Mouse (Mus musculus) heart, adult 2 months (tissue): ENCODE data around the gene Ets1. TPM values are rescaled to one million over a fixed set of nuclear protein-coding genes. Genes with fewer than 3 reads are reported as not detected.
A peak's percentile ranks its signal among the peaks of the same experiment; 100 is the strongest.

Source experiments
- DNase-seq, 2 experiments: peaks; one replicate each; pipeline ENCODE4 v3.0.0; 2021
- H3K27ac ChIP-seq: fragments of 200-600 bp; 2 replicates; pipeline ENCODE4 v1.8.1; 2022
- H3K27me3 ChIP-seq: fragments of 200-500 bp; 2 replicates; pipeline ENCODE4 v1.6.1; 2012; ENCODE audit warnings: mild to moderate bottlenecking, low read length, inconsistent platforms, mixed read lengths; ENCODE audit not compliant: control insufficient read depth, insufficient read depth
- H3K36me3 ChIP-seq: fragments of 200-500 bp; 2 replicates; pipeline ENCODE4 v1.6.1; 2012; ENCODE audit warnings: low read length, inconsistent platforms; ENCODE audit not compliant: control insufficient read depth, insufficient read depth
- H3K4me1 ChIP-seq: fragments of 200-500 bp; 2 replicates; pipeline ENCODE4 v1.6.1; 2011; ENCODE audit warnings: low read length; ENCODE audit not compliant: control insufficient read depth, insufficient read depth
- H3K4me3 ChIP-seq: fragments of 200-600 bp; 2 replicates; pipeline ENCODE4 v1.8.1; 2022
- H3K79me2 ChIP-seq: fragments of 200-500 bp; replicated peaks from 2 replicates; pipeline ENCODE4 v1.6.1; 2012; ENCODE audit warnings: mild to moderate bottlenecking, inconsistent platforms, low read length, moderate library complexity, mixed read lengths; ENCODE audit not compliant: control insufficient read depth, insufficient read depth
- H3K9ac ChIP-seq: fragments of 200-500 bp; 2 replicates; pipeline ENCODE4 v1.6.1; 2012; ENCODE audit warnings: low read depth, mild to moderate bottlenecking, control low read depth, inconsistent platforms, low read length, mixed read lengths
- CTCF ChIP-seq: fragments of 200-600 bp; IDR thresholded peaks from 2 replicates; pipeline ENCODE4 v1.8.1; 2022; ENCODE audit warnings: antibody characterized with exemption, mild to moderate bottlenecking, moderate library complexity
- EP300 ChIP-seq: fragments of 200-500 bp; IDR thresholded peaks from 2 replicates; pipeline ENCODE4 v1.6.1; 2011; ENCODE audit warnings: low read depth, low read length, control low read depth; ENCODE audit not compliant: insufficient read depth
- POLR2A ChIP-seq: fragments of 200-500 bp; IDR thresholded peaks from 2 replicates; pipeline ENCODE4 v1.6.1; 2011; ENCODE audit warnings: mild to moderate bottlenecking, low read depth, low read length, control low read depth; ENCODE audit not compliant: insufficient read depth
- whole genome bisulfite sequencing: fragments of 180-500 bp; shearing (Covaris S2); methylation state at CpG from one replicate; pipeline ENCODE4 v1.1.7; 2018; 5-methylcytosine and 5-hydroxymethylcytosine counted together
- intact Hi-C: fragments of 180-260 bp; cut with DNase I; formaldehyde crosslinking; loops from one replicate; pipeline ENCODE4 v1.15.1; 2025
- polyA plus RNA-seq: library from polyadenylated mRNA; depleted of rRNA; stranded (reverse); fragments of >200 nt; gene quantifications from 2 replicates; pipeline ENCODE4 v1.2.3, GENCODE M21; 2012
- total RNA-seq, 2 experiments: library from RNA; stranded (reverse); gene quantifications; 2 replicates each; pipeline ENCODE4 v1.2.3; 2021

Ets1 gene
- total and polyA plus RNA-seq, 3 experiments = 22.6 to 48.7 (median 40.7) TPM

DNA sequence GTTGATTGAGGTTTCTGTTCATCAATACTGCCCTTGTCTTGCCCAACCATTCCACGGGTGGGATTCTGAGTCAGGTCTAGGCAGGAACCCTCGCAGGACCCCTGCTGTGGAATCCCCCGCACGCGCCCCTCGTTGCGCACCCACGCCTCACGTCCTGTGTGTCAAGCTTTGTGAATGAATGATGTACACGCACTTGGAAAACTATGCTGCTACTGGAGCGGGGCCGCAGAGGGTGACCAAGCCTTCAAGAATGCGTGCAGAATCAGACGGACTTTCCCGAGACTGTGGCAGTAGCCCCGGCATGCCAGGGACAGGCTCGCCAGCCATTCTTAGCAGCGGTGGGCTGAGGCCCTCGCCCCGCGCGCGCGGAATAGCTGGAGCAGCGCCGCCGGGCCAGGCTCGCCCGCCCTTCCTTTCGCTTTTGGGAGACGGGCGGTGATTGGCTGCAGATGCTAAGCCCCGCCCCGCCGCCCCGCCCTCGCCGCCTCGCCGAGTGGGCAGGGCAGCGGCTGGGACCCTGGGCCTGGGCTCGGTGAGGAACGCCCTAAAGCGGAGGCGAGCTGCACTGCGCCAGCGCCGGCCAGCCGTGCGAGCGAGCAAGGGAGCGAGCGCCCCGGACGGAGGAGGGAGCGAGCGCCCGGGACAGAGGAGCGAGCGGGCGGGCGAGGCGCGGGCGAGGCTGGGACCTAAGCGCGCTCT, 59.6 kb downstream of the Ets1 start:
- Histone ChIP-seq H3K4me1 (peaks cover 14% of the 10 kb centered on the region), H3K4me3 (peak overlapping the region; percentile 88), H3K27me3 (no peaks in the 10 kb centered on the region), H3K27ac (peak overlapping the region; percentile 99), H3K79me2 (0 out of 2 replicates have a peak, but pooled peaks cover 2% of the 10 kb centered on the region), H3K36me3 (peaks cover 22% of the 10 kb centered on the region), H3K9ac (peak overlapping the region; percentile 87)
- intact Hi-C loops = loop anchor here (2.0 to 10.0 kb wide), 4 partner anchors 15 to 291 kb away; no protein-coding TSS in a partner anchor
- peak; percentile 99 to 100 for DNase-seq
- WGBS = under 1% methylated on average over 67 of the region's 67 CpGs
- TF ChIP-seq CTCF (peak; percentile 44), EP300 (0 out of 2 replicates have a peak, but pooled peaks have one; percentile 62), POLR2A (peak; percentile 89)

- intact Hi-C loops = loop anchor here (2.0 to 10.0 kb wide), 4 partner anchors 15 to 291 kb away; no protein-coding TSS in a partner anchor
- Histone ChIP-seq H3K36me3 (peaks cover 24% of the 10 kb centered on the region), H3K4me3 (peak overlapping the region; percentile 88), H3K27ac (peak overlapping the region; percentile 99), H3K9ac (peak overlapping the region; percentile 87), H3K27me3 (no peaks in the 10 kb centered on the region), H3K79me2 (0 out of 2 replicates have a peak, but pooled peaks cover 2% of the 10 kb centered on the region), H3K4me1 (peaks cover 14% of the 10 kb centered on the region)
- DNase-seq = no peak
- no peak for TF ChIP-seq EP300
- TF ChIP-seq POLR2A = no peak
- TF ChIP-seq CTCF = no peak; the same call in 1 of the 2 replicates
- 2% methylated on average over 13 of the region's 13 CpGs for WGBS
Measured at GRCm38 (mm10) chr9:32696259-32696658, 60.2 kb downstream of the Ets1 start.

- H3K36me3 ChIP-seq = peaks cover 24% of the 10 kb centered on the region
- no peaks in the 10 kb centered on the region for H3K27me3 ChIP-seq
- H3K79me2 ChIP-seq = 0 out of 2 replicates have a peak, but pooled peaks cover 2% of the 10 kb centered on the region
- peak overlapping the region; percentile 87 for H3K9ac ChIP-seq
- DNase-seq = peak; percentile 79 to 80
- intact Hi-C loops = loop anchor here (2.0 to 10.0 kb wide), 4 partner anchors 14 to 292 kb away; no protein-coding TSS in a partner anchor
- H3K4me3 ChIP-seq = peak overlapping the region; percentile 88
- TF ChIP-seq POLR2A = peak; percentile 60
- no peak for TF ChIP-seq EP300
- WGBS = 8% methylated on average over 7 of the region's 7 CpGs
- H3K4me1 ChIP-seq = peaks cover 11% of the 10 kb centered on the region
- peak overlapping the region; percentile 99 for H3K27ac ChIP-seq
Measured at GRCm38 (mm10) chr9:32696717-32697116, 60.7 kb downstream of the Ets1 start.

DNA sequence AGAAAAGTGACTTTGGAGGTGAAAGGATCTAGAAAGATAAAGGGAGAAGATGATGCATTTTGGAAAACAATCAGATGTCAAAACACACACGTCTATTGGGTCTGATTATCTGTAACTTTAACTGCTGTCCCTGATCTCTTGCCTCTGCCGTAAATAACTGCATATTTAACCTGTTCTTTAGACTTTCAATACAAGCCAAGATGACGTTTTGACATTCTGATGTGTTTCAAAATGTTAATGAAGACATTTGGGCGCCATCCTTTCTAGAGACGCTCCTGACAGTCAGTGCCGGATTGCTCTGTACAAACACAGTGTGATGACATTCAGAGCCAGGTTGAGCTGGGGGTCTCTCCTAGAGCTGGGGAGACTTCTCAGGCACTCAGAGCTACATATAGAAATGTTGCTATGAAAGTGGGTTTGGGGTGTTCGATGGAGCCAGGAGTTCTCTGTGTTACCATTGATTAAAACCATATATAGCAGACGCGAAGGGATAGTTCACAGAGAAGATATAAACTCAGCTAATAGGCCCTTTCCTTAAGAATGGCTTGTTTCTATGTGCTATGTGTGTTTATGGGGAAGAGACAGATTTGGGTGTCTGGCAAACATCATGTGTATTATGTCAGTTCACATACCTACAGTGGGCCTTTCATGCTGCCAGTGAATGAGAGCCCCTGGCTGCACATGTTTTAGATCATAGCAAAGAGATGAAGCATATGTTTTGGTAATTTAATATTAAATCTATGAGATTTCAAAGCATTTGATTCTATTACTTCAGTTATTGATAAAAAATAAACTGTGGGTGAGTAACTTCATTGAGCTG, 61.5 kb downstream of the Ets1 start:
- peak overlapping the region; percentile 99 for H3K27ac ChIP-seq
- H3K79me2 ChIP-seq = 0 out of 2 replicates have a peak, but pooled peaks cover 2% of the 10 kb centered on the region
- peak overlapping the region; percentile 88 for H3K4me3 ChIP-seq
- no peak for DNase-seq
- 34% methylated on average over 9 of the region's 9 CpGs for WGBS
- H3K27me3 ChIP-seq = no peaks in the 10 kb centered on the region
- intact Hi-C loops = loop anchor here (2.0 to 10.0 kb wide), 4 partner anchors 13 to 293 kb away; no protein-coding TSS in a partner anchor
- H3K9ac ChIP-seq = peak overlapping the region; percentile 87
- H3K36me3 ChIP-seq = peaks cover 23% of the 10 kb centered on the region
- H3K4me1 ChIP-seq = peaks cover 10% of the 10 kb centered on the region
- TF ChIP-seq EP300 = no peak
- no peak for TF ChIP-seq POLR2A
- TF ChIP-seq CTCF = no peak

DNA sequence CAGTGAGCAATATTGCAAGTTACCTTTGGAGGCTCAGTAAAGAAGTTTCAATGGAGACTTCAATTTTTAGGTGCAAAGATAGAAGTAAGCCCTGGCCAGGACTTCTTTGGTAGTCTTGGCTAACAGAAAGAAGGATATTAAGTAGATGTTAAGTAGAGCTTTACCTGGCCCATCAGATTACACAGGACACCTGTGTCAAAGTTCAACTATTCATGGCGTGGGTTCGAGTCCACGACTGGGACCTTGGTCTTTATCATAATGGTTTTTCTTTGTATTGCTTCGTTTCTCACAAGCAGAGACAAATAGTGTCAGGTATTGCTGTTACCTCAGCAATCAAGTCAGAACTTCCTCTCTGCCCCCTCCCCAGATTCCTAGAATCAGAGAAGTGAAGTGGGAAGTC, 62.7 kb downstream of the Ets1 start:
- no peak for TF ChIP-seq CTCF
- no peak for TF ChIP-seq EP300
- no peak for TF ChIP-seq POLR2A
- intact Hi-C loops = loop anchor here (10.0 kb wide), 1 partner anchor 294 kb away; no protein-coding TSS in a partner anchor
- no peak for DNase-seq
- Histone ChIP-seq H3K36me3 (peaks cover 22% of the 10 kb centered on the region), H3K79me2 (peaks cover 2% of the 10 kb centered on the region; the same call in 1 of the 2 replicates), H3K4me3 (peak overlapping the region; percentile 50), H3K4me1 (peaks cover 12% of the 10 kb centered on the region), H3K9ac (peak overlapping the region; percentile 76), H3K27ac (peak overlapping the region; percentile 67), H3K27me3 (no peaks in the 10 kb centered on the region)
- 40% methylated on average over 4 of the region's 4 CpGs for WGBS
